ENCODE assay signal across 9 mouse cellular contexts in genomic region chr9:45740584-45740980, GRCm38 (mm10).
A peak's percentile ranks its signal among the peaks of the same experiment; 100 is the strongest.
DNase-seq lines count a peak whose midpoint lies in the region; ATAC-seq and TF ChIP-seq lines count a peak whose summit lies in the region.
"Had no signal": no experiment of that assay in that cellular context is flagged by ENCODE, and none has a peak within 500 bp of the region (broad histone marks: within the 10 kb centered on the region; RNA-seq: fewer than 3 reads in every experiment).

No protein-coding gene starts in this region.

- peak; percentile 61; the same call in 1 of the 2 replicates for TF ChIP-seq CTCF in cerebellum, adult 2 months (IDR thresholded peaks at IDR 0.05; ENCODE audit: borderline replicate concordance, insufficient read depth, low read depth, low read length)

- no peaks in the 10 kb centered on the region for H3K36me3 ChIP-seq in midbrain, embryonic 12.5 days
- H3K36me3 ChIP-seq: stomach, embryonic 15.5 days had no signal

- no peak overlapping the region for H3K27ac ChIP-seq in cerebellum, adult 2 months (ENCODE audit: insufficient read depth, low read length)
- H3K27ac ChIP-seq in midbrain, embryonic 12.5 days (replicated peaks): peak overlapping the region; percentile 66; the same call in 1 of the 2 replicates
- H3K27ac ChIP-seq: stomach, embryonic 15.5 days had no signal

- DNase-seq in kidney, postnatal 4 days: peak; percentile 44 to 49
- no peak for DNase-seq in kidney, adult 11 months
- peak; percentile 47 to 56 for DNase-seq in cerebellum, adult 2 months
- DNase-seq in embryo, embryonic 11 days: peak; percentile 30
- no peak for DNase-seq in thymus, postnatal 25 days

- no peaks in the 10 kb centered on the region for H3K27me3 ChIP-seq in cerebellum, adult 2 months (ENCODE audit: control insufficient read depth, insufficient read depth, low read length)
- H3K27me3 ChIP-seq in midbrain, embryonic 12.5 days: peaks cover 4% of the 10 kb centered on the region; the same call in 1 of the 2 replicates
- H3K27me3 ChIP-seq: stomach, embryonic 15.5 days had no signal

- H3K9ac ChIP-seq in midbrain, embryonic 12.5 days (replicated peaks): no peak overlapping the region
- H3K9ac ChIP-seq: stomach, embryonic 15.5 days had no signal

- no peak for TF ChIP-seq POLR2A in cerebellum, adult 2 months (IDR thresholded peaks at IDR 0.05; ENCODE audit: borderline replicate concordance, insufficient read depth, low read length)

- H3K4me3 ChIP-seq in cerebellum, adult 2 months (replicated peaks; ENCODE audit: insufficient read depth, low read depth, low read length): no peak overlapping the region
- no peak overlapping the region for H3K4me3 ChIP-seq in midbrain, embryonic 12.5 days
- H3K4me3 ChIP-seq: myocyte; stomach, embryonic 15.5 days had no signal

- H3K4me2 ChIP-seq in midbrain, embryonic 12.5 days (replicated peaks): no peak overlapping the region
- H3K4me2 ChIP-seq: stomach, embryonic 15.5 days had no signal

- peaks cover 12% of the 10 kb centered on the region for H3K4me1 ChIP-seq in cerebellum, adult 2 months (ENCODE audit: control insufficient read depth, insufficient read depth, low read length)
- H3K4me1 ChIP-seq in midbrain, embryonic 12.5 days: peaks cover 22% of the 10 kb centered on the region
- H3K4me1 ChIP-seq: stomach, embryonic 15.5 days had no signal

- ATAC-seq in midbrain, embryonic 12.5 days (ENCODE audit: low FRiP score, low read depth): no peak
- no peak for ATAC-seq in activated CD4-positive, CD25-positive, alpha-beta regulatory T cell, adult 4 months

- no peaks in the 10 kb centered on the region for H3K9me3 ChIP-seq in midbrain, embryonic 12.5 days
- H3K9me3 ChIP-seq: stomach, embryonic 15.5 days had no signal

- 61% methylated on average over 2 of the region's 2 CpGs for WGBS in cerebellum, adult 2 months
- 65% methylated on average over 2 of the region's 2 CpGs for whole genome bisulfite sequencing in midbrain, embryonic 12.5 days

Comparison
In these comparisons a context has a peak if more than half of its experiments do, and no peak if none do; other contexts are left out.
1. DNase-seq: peak in kidney, postnatal 4 days (2 of 2), cerebellum, adult 2 months (2 of 2) and embryo, embryonic 11 days (single experiment); none in kidney, adult 11 months (single experiment) and thymus, postnatal 25 days (single experiment).